Mouse (Mus musculus) embryonic facial prominence, embryonic 11.5 days (tissue): ENCODE data around the gene Crygn. TPM values are rescaled to one million over a fixed set of nuclear protein-coding genes. Genes with fewer than 3 reads are reported as not detected.

ENCODE experiments used
- polyA plus RNA-seq: library from polyadenylated mRNA; unstranded; fragments of >200 nt; fragmentation: Nextera tagmentation; extraction: Ambion mirVana; gene quantifications from 2 replicates; pipeline ENCODE4 v1.2.1, GENCODE M21; 2014

The Crygn gene
- polyA plus RNA-seq, 1 experiment from 2014 or later = not detected

Other genes with a start within 250 kb of the Crygn start
- 0.07 and 0.13 TPM in 2 replicates for gene Gbx1, start 230.8 kb downstream of the Crygn start, polyA plus RNA-seq
- 0.24 and 0.36 TPM in 2 replicates for gene Asb10, start 217.0 kb downstream of the Crygn start, polyA plus RNA-seq
- not detected in 2 replicates for gene 4931409K22Rik, start 201.2 kb downstream of the Crygn start, polyA plus RNA-seq
- 148 and 159 TPM in 2 replicates for gene Abcf2, start 180.5 kb downstream of the Crygn start, polyA plus RNA-seq
- gene Chpf2, start 171.3 kb downstream of the Crygn start, polyA plus RNA-seq = 6.4 and 7.1 TPM in 2 replicates
- 46.2 and 47.1 TPM in 2 replicates for gene Smarcd3, start 133.6 kb downstream of the Crygn start, polyA plus RNA-seq
- 37.3 and 38.6 TPM in 2 replicates for gene Nub1, start 72.5 kb downstream of the Crygn start, polyA plus RNA-seq
- gene Wdr86, start 27.3 kb downstream of the Crygn start, polyA plus RNA-seq = 53.8 and 57.5 TPM in 2 replicates
- gene Rheb, start 84.6 kb upstream of the Crygn start, polyA plus RNA-seq = 224 and 244 TPM in 2 replicates